Mouse (Mus musculus) cortical plate, adult 2 months (tissue): Measurements from ENCODE around the gene Qprt.

Experiments
- CTCF ChIP-seq: fragments of 200-500 bp; IDR thresholded peaks from 2 replicates; pipeline ENCODE4 v1.5.1; 2011; ENCODE audit warnings: mild to moderate bottlenecking, control low read depth, low read length; ENCODE audit not compliant: insufficient read depth; ENCODE audit errors: extremely low read depth
- POLR2A ChIP-seq: fragments of 200-500 bp; IDR thresholded peaks from 2 replicates; pipeline ENCODE4 v1.6.1; 2011; ENCODE audit warnings: mild to moderate bottlenecking, low read length, control low read depth; ENCODE audit not compliant: insufficient read depth; ENCODE audit errors: extremely low read depth

DNA sequence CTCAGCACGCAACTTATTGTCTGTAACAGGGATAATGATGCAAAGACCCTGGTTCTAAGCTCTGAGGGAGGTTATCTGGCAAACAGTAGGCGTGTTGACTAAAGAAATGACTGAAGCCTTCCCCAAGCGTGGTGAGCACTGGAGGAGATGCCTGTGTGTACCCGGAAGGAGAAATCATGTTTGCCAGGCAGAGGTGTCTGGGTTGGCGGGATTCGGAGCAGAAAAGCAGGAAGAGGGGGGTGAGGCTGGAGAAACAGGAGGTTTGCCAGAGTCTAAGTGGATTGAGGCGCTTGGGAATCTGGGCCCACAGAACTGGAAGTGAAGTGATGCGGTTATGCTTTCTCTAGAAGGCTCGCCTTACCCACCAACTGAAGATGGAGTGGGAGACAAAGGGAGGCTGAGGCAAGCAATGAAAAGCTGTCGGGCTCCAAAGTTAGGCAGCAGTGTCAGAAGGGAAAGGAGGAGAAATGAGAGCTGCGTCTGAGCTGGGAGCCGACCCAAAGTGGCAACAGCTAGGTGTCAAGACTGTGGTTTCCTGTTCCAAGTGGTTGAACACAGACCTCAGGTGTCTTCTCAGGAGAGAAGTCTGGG, 9.7 kb downstream of the Qprt start:
- no peak for TF ChIP-seq POLR2A
- no peak for TF ChIP-seq CTCF
